Mouse (Mus musculus) hindbrain, embryonic 14.5 days (tissue): Measurements from ENCODE around the gene Otud7a. TPM values are rescaled to one million over a fixed set of nuclear protein-coding genes. Genes with fewer than 3 reads are reported as not detected.
A peak's percentile ranks its signal among the peaks of the same experiment; 100 is the strongest.

ENCODE experiments used
- ATAC-seq: fragments of 200-750 bp; cut with Nextera tagmentation; 2 replicates; pipeline ENCODE4 v1.8.0; 2017; ENCODE audit warnings: moderate number of reproducible peaks, mild to moderate bottlenecking, moderate TSS enrichment, moderate library complexity; ENCODE audit not compliant: low FRiP score
- DNase-seq: peaks from one replicate; pipeline ENCODE4 v3.0.0-alpha.2; 2015; ENCODE audit warnings: low spot score
- H3K27ac ChIP-seq: fragments of 300-500 bp; sonication (generic); 2 replicates; pipeline ENCODE4 v1.5.1; 2014; ENCODE audit warnings: mild to moderate bottlenecking, moderate library complexity
- H3K27me3 ChIP-seq: fragments of 300-500 bp; sonication (generic); 2 replicates; pipeline ENCODE4 v1.6.1; 2014; ENCODE audit warnings: mild to moderate bottlenecking, low read length, mixed read lengths; ENCODE audit not compliant: control insufficient read depth, insufficient read depth
- H3K36me3 ChIP-seq: fragments of 300-500 bp; sonication (generic); replicated peaks from 2 replicates; pipeline ENCODE4 v1.6.1; 2014; ENCODE audit not compliant: control insufficient read depth, insufficient read depth
- H3K4me1 ChIP-seq: fragments of 300-500 bp; sonication (generic); replicated peaks from 2 replicates; pipeline ENCODE4 v1.6.1; 2014; ENCODE audit warnings: antibody characterized with exemption, low read length, mixed read lengths; ENCODE audit not compliant: control insufficient read depth, insufficient read depth
- H3K4me2 ChIP-seq: fragments of 300-500 bp; sonication (generic); replicated peaks from 2 replicates; pipeline ENCODE4 v1.6.1; 2014; ENCODE audit warnings: mild to moderate bottlenecking, moderate library complexity
- H3K4me3 ChIP-seq: fragments of 300-500 bp; sonication (generic); replicated peaks from 2 replicates; pipeline ENCODE4 v1.5.1; 2014; ENCODE audit warnings: mild to moderate bottlenecking, low read length
- H3K9ac ChIP-seq: fragments of 300-500 bp; sonication (generic); 2 replicates; pipeline ENCODE4 v1.6.1; 2014
- H3K9me3 ChIP-seq: fragments of 300-500 bp; sonication (generic); 2 replicates; pipeline ENCODE4 v1.6.1; 2016; ENCODE audit warnings: low read length; ENCODE audit not compliant: control insufficient read depth
- WGBS: fragments of 180-500 bp; shearing (Covaris S2); extraction: QIAGEN DNeasy Blood & Tissue Kit; methylation state at CpG from one replicate; pipeline ENCODE4 v1.1.7; 2014; 5-methylcytosine and 5-hydroxymethylcytosine counted together
- polyA plus RNA-seq: library from polyadenylated mRNA; unstranded; fragments of >200 nt; fragmentation: Nextera tagmentation; extraction: Ambion mirVana; gene quantifications from 2 replicates; pipeline ENCODE4 v1.2.1, GENCODE M21; 2014

The Otud7a gene
- polyA plus RNA-seq, 1 experiment from 2014 or later, result 3.7 TPM

DNA sequence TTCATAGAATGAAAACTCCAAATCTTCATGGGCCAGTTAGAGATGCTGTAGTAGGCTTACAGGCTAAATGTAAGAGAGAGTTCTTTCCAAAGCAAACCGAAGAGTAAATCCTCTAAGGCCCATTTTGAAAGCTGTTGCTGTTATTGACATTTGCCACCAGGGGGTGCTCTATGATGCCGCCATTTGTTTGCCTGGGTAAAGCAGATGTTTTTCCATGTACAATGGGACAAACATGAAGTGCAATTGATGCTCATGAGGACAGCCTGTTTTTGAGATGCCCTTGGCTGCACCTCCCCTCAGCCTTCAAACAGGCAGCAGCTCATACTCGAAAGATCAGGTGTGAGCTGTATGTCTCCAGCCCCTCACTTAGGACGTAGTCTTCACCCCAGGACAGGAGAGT lies 307.5 kb downstream of the Otud7a start:
- DNase-seq (peak; percentile 78), ATAC-seq (no peak)
- no peak overlapping the region for H3K4me3 ChIP-seq
- no peak overlapping the region for H3K4me2 ChIP-seq
- H3K9me3 ChIP-seq, result no peaks in the 10 kb centered on the region
- peaks cover 37% of the 10 kb centered on the region for H3K27me3 ChIP-seq
- no peak overlapping the region for H3K9ac ChIP-seq
- peaks cover 18% of the 10 kb centered on the region for H3K4me1 ChIP-seq
- WGBS, result 43% methylated on average over 4 of the region's 4 CpGs
- no peak overlapping the region for H3K27ac ChIP-seq
- H3K36me3 ChIP-seq, result no peaks in the 10 kb centered on the region

- H3K27ac ChIP-seq, result no peak overlapping the region
- peak overlapping the region; percentile 28; the same call in 1 of the 2 replicates for H3K9ac ChIP-seq
- H3K36me3 ChIP-seq, result no peaks in the 10 kb centered on the region
- H3K4me1 ChIP-seq, result peaks cover 18% of the 10 kb centered on the region
- H3K9me3 ChIP-seq, result no peaks in the 10 kb centered on the region
- ATAC-seq, result peak; percentile 39; the same call in 1 of the 2 replicates
- H3K4me3 ChIP-seq, result no peak overlapping the region
- DNase-seq, result peak; percentile 89
- H3K27me3 ChIP-seq, result peaks cover 45% of the 10 kb centered on the region
- WGBS, result 16% methylated on average over 6 of the region's 6 CpGs
- H3K4me2 ChIP-seq, result peak overlapping the region; percentile 5; the same call in 1 of the 2 replicates
Measured at GRCm38 (mm10) chr7:63753274-63753751, 308.8 kb downstream of the Otud7a start.

GRCm38 (mm10) chr7:63754573-63755475 lies 310.3 kb downstream of the Otud7a start:
- peaks cover 59% of the 10 kb centered on the region for H3K27me3 ChIP-seq
- DNase-seq (peak; percentile 46), ATAC-seq (no peak)
- H3K4me1 ChIP-seq, result peaks cover 18% of the 10 kb centered on the region
- H3K4me2 ChIP-seq, result peak overlapping the region; percentile 81
- peak overlapping the region; percentile 56 for H3K9ac ChIP-seq
- no peak overlapping the region for H3K27ac ChIP-seq
- 2% methylated on average over 43 of the region's 43 CpGs for WGBS
- no peaks in the 10 kb centered on the region for H3K36me3 ChIP-seq
- H3K4me3 ChIP-seq, result peak overlapping the region; percentile 37
- H3K9me3 ChIP-seq, result no peaks in the 10 kb centered on the region

DNA sequence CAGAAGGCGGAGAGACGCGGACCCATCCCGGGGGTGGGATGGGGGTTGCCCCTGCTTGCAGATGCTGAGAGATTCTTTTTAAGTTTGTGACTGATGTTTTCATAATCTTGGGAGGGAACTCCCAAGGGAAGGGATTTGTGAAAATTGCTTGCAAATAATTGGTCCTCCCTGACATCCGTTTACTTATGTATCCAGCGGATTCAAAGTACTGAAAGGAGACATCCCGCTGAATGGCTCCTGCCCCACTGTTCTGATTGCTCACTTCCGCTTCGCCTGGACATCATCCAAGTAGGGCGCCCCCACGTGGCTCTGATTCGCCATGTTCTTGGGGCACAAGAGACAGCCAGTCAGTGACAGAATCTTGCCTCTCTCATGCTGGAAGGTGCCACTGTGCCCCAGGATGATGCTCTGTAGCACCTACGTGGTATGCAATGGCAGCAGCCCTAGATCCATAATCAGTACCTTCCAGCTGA lies 311.0 kb downstream of the Otud7a start:
- WGBS, result 3% methylated on average over 13 of the region's 13 CpGs
- Histone ChIP-seq H3K36me3 (no peaks in the 10 kb centered on the region), H3K27ac (no peak overlapping the region), H3K9me3 (no peaks in the 10 kb centered on the region), H3K4me1 (peaks cover 18% of the 10 kb centered on the region), H3K4me3 (peak overlapping the region; percentile 37), H3K4me2 (peak overlapping the region; percentile 81), H3K27me3 (peaks cover 65% of the 10 kb centered on the region), H3K9ac (peak overlapping the region; percentile 56)
- DNase-seq, result peak; percentile 88
- ATAC-seq, result no peak; the same call in 1 of the 2 replicates

GRCm38 (mm10) chr7:63757136-63757677 lies 312.7 kb downstream of the Otud7a start:
- H3K4me2 ChIP-seq, result peak overlapping the region; percentile 64
- peaks cover 18% of the 10 kb centered on the region for H3K4me1 ChIP-seq
- H3K9ac ChIP-seq, result peak overlapping the region; percentile 51; the same call in 1 of the 2 replicates
- H3K9me3 ChIP-seq, result no peaks in the 10 kb centered on the region
- 7% methylated on average over 25 of the region's 25 CpGs for WGBS
- H3K4me3 ChIP-seq, result peak overlapping the region; percentile 53
- no peak for ATAC-seq
- H3K27me3 ChIP-seq, result peaks cover 73% of the 10 kb centered on the region
- H3K36me3 ChIP-seq, result no peaks in the 10 kb centered on the region
- DNase-seq, result no peak
- H3K27ac ChIP-seq, result no peak overlapping the region

DNA sequence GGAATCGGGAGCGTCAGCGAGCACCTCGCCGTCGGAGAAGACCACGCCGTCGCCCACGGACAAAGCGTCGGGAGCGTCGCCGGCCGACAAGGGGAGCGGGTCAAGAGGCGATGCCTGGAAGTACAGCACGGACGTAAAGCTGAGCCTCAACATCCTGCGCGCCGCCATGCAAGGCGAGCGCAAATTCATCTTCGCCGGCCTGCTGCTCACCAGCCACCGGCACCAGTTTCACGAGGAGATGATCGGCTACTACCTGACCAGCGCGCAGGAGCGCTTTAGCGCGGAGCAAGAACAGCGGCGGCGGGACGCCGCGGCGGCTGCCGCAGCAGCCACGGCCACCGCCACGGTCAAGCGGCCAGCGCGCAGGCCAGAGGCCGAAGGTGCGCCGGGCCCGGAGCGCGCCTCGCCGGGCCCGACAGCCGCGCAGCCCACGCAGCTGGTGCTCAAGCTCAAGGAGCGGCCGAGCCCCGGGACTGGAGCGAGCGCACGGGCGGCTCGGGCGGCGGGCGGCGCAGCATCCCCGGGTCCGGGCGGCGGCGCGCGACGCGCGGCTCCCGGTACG lies 313.2 kb downstream of the Otud7a start:
- WGBS, result under 1% methylated on average over 66 of the region's 85 CpGs
- Histone ChIP-seq H3K9ac (peak overlapping the region; percentile 51), H3K27me3 (peaks cover 73% of the 10 kb centered on the region), H3K9me3 (no peaks in the 10 kb centered on the region), H3K4me1 (peaks cover 18% of the 10 kb centered on the region), H3K4me3 (peak overlapping the region; percentile 53), H3K4me2 (peak overlapping the region; percentile 64), H3K27ac (no peak overlapping the region), H3K36me3 (no peaks in the 10 kb centered on the region)
- ATAC-seq (peak; percentile 0; the same call in 1 of the 2 replicates), DNase-seq (peak; percentile 35)

- peak overlapping the region; percentile 51 for H3K9ac ChIP-seq
- H3K27me3 ChIP-seq, result peaks cover 69% of the 10 kb centered on the region
- H3K27ac ChIP-seq, result no peak overlapping the region
- DNase-seq (peak; percentile 62), ATAC-seq (peak; percentile 82)
- WGBS, result under 1% methylated on average over 87 of the region's 97 CpGs
- no peaks in the 10 kb centered on the region for H3K9me3 ChIP-seq
- H3K36me3 ChIP-seq, result no peaks in the 10 kb centered on the region
- H3K4me2 ChIP-seq, result peak overlapping the region; percentile 64
- H3K4me1 ChIP-seq, result peaks cover 18% of the 10 kb centered on the region
- H3K4me3 ChIP-seq, result peak overlapping the region; percentile 53
Measured at GRCm38 (mm10) chr7:63758240-63758826, 313.8 kb downstream of the Otud7a start.

DNA sequence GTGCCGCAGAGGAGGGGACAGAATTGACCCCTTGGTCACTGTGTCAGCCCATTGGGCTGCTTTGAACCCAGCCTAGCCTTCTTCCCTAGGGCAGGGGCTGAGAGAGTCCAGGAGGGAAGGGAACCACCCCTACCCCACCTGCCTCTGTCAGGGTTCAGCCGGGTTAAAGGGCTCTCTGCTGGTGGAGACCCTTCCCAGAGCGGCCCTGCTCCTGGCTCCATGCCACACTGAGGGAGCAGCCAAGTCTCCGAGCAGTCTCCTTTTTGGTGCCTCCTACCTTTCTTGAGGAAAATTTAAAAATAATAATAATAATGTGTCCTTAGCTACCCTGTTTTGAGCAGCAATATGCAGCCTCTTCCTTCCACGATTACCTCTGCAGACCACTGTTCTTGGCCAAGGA lies 315.1 kb downstream of the Otud7a start:
- Histone ChIP-seq H3K27ac (no peak overlapping the region), H3K27me3 (peaks cover 58% of the 10 kb centered on the region), H3K4me3 (no peak overlapping the region), H3K4me1 (peaks cover 10% of the 10 kb centered on the region), H3K36me3 (no peaks in the 10 kb centered on the region), H3K9me3 (no peaks in the 10 kb centered on the region), H3K9ac (no peak overlapping the region), H3K4me2 (no peak overlapping the region)
- ATAC-seq (no peak), DNase-seq (no peak)
- 31% methylated on average over 5 of the region's 5 CpGs for WGBS
